Mouse (Mus musculus) heart, embryonic 12.5 days (tissue): Measurements from ENCODE around the gene Teddm1a. TPM values are rescaled to one million over a fixed set of nuclear protein-coding genes. Genes with fewer than 3 reads are reported as not detected.
"Not testable (repeated sequence)": the region's sequence is repeated elsewhere in the genome, so short reads cannot be mapped to it uniquely, and the experiment has no call there.

Experiments
- ATAC-seq: fragments of 200-750 bp; cut with Nextera tagmentation; 2 replicates; pipeline ENCODE4 v1.8.0; 2017; ENCODE audit warnings: moderate TSS enrichment, moderate library complexity; ENCODE audit not compliant: insufficient number of reproducible peaks, low FRiP score
- H3K27ac ChIP-seq: fragments of 300-500 bp; sonication (generic); 2 replicates; pipeline ENCODE4 v1.5.1; 2016; ENCODE audit warnings: mild to moderate bottlenecking, moderate library complexity; ENCODE audit not compliant: poor library complexity, severe bottlenecking
- H3K27me3 ChIP-seq: fragments of 300-500 bp; sonication (generic); replicated peaks from 2 replicates; pipeline ENCODE4 v1.6.1; 2016; ENCODE audit warnings: mild to moderate bottlenecking, moderate library complexity
- H3K36me3 ChIP-seq: fragments of 300-500 bp; sonication (generic); 2 replicates; pipeline ENCODE4 v1.6.1; 2016; ENCODE audit warnings: mild to moderate bottlenecking, moderate library complexity
- H3K4me1 ChIP-seq: fragments of 300-500 bp; sonication (generic); replicated peaks from 2 replicates; pipeline ENCODE4 v1.6.1; 2016; ENCODE audit warnings: mild to moderate bottlenecking
- H3K4me2 ChIP-seq: fragments of 300-500 bp; sonication (generic); 2 replicates; pipeline ENCODE4 v1.6.1; 2016; ENCODE audit warnings: mild to moderate bottlenecking, moderate library complexity
- H3K4me3 ChIP-seq: fragments of 300-500 bp; sonication (generic); 2 replicates; pipeline ENCODE4 v1.5.1; 2016; ENCODE audit warnings: mild to moderate bottlenecking
- H3K9ac ChIP-seq: fragments of 300-500 bp; sonication (generic); 2 replicates; pipeline ENCODE4 v1.6.1; 2016; ENCODE audit warnings: mild to moderate bottlenecking, moderate library complexity
- H3K9me3 ChIP-seq: fragments of 300-500 bp; sonication (generic); replicated peaks from 2 replicates; pipeline ENCODE4 v1.6.1; 2016; ENCODE audit warnings: mild to moderate bottlenecking, moderate library complexity
- WGBS: fragments of 180-500 bp; shearing (Covaris S2); methylation state at CpG from one replicate; pipeline ENCODE4 v1.1.7; 2016; 5-methylcytosine and 5-hydroxymethylcytosine counted together
- polyA plus RNA-seq: library from polyadenylated mRNA; unstranded; fragments of >200 nt; fragmentation: Nextera tagmentation; extraction: Ambion mirVana; gene quantifications from 2 replicates; pipeline ENCODE4 v1.2.1, GENCODE M21; 2016

Gene Teddm1a
- polyA plus RNA-seq, result not detected in 2 replicates

DNA sequence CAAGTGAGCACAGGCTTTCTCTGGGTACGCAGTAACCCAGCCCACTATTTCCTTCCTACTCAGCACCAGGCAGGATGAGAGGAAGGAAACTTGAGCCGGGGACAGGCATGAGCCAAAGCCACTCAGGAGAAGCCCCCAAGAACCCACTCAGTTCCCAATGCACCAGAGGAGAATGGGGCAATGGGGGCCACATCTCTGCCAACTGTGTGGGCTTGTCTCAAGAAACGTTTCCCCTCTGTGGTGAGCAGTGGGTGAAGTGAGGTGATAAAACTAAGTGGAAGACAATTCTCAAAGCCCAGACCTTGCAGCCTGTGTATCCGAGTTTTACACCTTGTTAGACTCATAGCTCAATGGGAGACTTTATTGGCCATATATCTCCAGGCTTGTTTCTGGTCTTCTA lies at the start of gene Teddm1a:
Teddm1a (plus strand) TSS at position 301 of the 400 bp plus-strand sequence.
- H3K4me1 ChIP-seq, result 0 out of 2 replicates have a peak, but pooled peaks cover 5% of the 10 kb centered on the region
- no peak for ATAC-seq
- WGBS, result 56% methylated on average over 4 of the region's 4 CpGs

GRCm38 (mm10) chr1:153842121-153842740 lies 49.3 kb upstream of the Teddm1a start:
- Histone ChIP-seq H3K36me3 (no peaks in the 10 kb centered on the region), H3K4me1 (no peaks in the 10 kb centered on the region), H3K4me3 (no peak overlapping the region), H3K4me2 (no peak overlapping the region), H3K27me3 (no peaks in the 10 kb centered on the region), H3K9ac (no peak overlapping the region), H3K9me3 (no peaks in the 10 kb centered on the region), H3K27ac (no peak overlapping the region)
- ATAC-seq, result no peak
- WGBS, result 81% methylated on average over 11 of the region's 11 CpGs

More for the DNA sequence above, at the start of gene Teddm1a:
- Histone ChIP-seq H3K27me3 (peaks cover 7% of the 10 kb centered on the region), H3K36me3 (no peaks in the 10 kb centered on the region), H3K4me2 (no peak within 1 kb of the TSS), H3K9me3 (no peaks in the 10 kb centered on the region), H3K27ac (no peak within 1 kb of the TSS), H3K4me3 (no peak within 1 kb of the TSS), H3K9ac (no peak within 1 kb of the TSS)

DNA sequence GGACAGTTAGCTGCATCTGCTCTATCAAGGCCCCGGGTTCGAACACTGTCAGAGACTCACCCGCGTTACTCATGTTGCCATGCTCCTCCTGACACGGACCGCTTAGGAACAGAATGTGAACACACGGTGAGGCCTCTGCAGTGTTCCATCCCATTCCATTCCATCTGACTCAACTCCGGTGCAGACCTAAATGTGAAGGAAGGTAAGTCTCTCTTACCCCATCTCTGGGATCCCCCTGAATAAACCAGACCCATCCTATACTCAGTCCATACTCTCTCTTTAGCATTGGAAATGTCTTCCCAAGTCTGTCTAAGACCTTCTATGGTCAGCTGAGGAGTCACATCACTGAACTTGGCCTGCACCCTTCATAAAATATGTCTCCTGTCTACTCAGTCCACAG lies 47.5 kb upstream of the Teddm1a start, which contains the start of gene Rgsl1:
Rgsl1 (minus strand) TSS at position 101 of the 400 bp plus-strand sequence.
- H3K9me3 ChIP-seq, result no peaks in the 10 kb centered on the region

GRCm38 (mm10) chr1:153846420-153846819 lies 45.1 kb upstream of the Teddm1a start:
- Histone ChIP-seq H3K4me3 (no peak overlapping the region), H3K4me1 (no peaks in the 10 kb centered on the region), H3K4me2 (no peak overlapping the region), H3K27ac (no peak overlapping the region), H3K27me3 (0 out of 2 replicates have a peak, but pooled peaks cover 3% of the 10 kb centered on the region), H3K9ac (no peak overlapping the region), H3K36me3 (no peaks in the 10 kb centered on the region), H3K9me3 (no peaks in the 10 kb centered on the region)
- 82% methylated on average over 7 of the region's 7 CpGs for WGBS
- no peak for ATAC-seq

More for the DNA sequence above, 47.5 kb upstream of the Teddm1a start, which contains the start of gene Rgsl1:
- H3K4me2 ChIP-seq, result no peak within 1 kb of the TSS
- 92% methylated on average over 8 of the region's 8 CpGs for WGBS
- ATAC-seq, result no peak
- no peaks in the 10 kb centered on the region for H3K36me3 ChIP-seq
- no peak within 1 kb of the TSS for H3K9ac ChIP-seq
- H3K27ac ChIP-seq, result no peak within 1 kb of the TSS
- H3K4me1 ChIP-seq, result no peaks in the 10 kb centered on the region
- H3K4me3 ChIP-seq, result no peak within 1 kb of the TSS
- H3K27me3 ChIP-seq, result 0 out of 2 replicates have a peak, but pooled peaks cover 3% of the 10 kb centered on the region

DNA sequence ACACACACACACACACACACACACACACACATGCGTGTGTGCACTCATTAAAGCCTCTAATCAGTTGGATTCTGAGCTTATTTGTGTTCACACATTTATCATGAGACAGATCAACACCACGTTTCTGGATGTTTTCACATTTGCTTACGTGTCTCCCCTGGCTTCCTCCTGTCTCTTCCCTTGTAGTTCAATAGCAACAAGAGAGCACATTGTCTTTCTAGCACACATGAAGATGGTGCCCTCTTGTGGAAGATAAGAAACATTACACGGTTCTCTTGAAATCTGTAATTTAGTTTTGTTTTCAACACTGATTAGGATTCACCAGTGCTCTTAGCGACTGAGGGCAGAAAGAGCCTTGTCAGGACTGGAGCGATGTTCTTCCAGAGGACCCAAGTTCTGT lies 44.7 kb upstream of the Teddm1a start:
- Histone ChIP-seq H3K4me1 (no peaks in the 10 kb centered on the region), H3K36me3 (no peaks in the 10 kb centered on the region), H3K9ac (no peak overlapping the region), H3K9me3 (no peaks in the 10 kb centered on the region), H3K4me2 (0 out of 2 replicates have a peak overlapping the region, but pooled peaks have one; percentile 14), H3K4me3 (no peak overlapping the region), H3K27me3 (0 out of 2 replicates have a peak, but pooled peaks cover 3% of the 10 kb centered on the region), H3K27ac (no peak overlapping the region)
- 16% methylated on average over 6 of the region's 6 CpGs for WGBS
- no peak for ATAC-seq

DNA sequence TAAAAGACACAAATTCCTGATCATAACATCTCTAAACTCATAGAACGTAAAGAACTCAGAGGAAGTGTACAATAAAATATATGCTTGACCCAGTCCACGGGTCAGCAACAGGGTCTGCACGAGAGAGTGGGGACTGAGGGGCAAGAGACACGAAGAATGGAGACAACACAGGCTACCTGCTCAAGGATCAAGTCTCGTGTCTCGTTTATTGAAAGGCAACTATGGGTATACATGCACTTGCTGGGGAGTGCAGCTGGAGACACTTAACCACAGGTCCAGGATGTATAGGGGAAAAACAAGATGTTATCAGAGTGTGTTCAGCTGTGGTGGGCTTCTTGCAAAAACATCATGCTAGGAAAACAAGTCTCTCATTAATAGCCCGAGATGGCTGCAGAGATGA lies 38.8 kb upstream of the Teddm1a start:
- not testable (repeated sequence) for H3K4me2 ChIP-seq, H3K4me1 ChIP-seq, ATAC-seq, H3K9ac ChIP-seq, H3K4me3 ChIP-seq, H3K27me3 ChIP-seq, H3K9me3 ChIP-seq, H3K27ac ChIP-seq, H3K36me3 ChIP-seq
- WGBS, result 68% methylated on average over 7 of the region's 7 CpGs

GRCm38 (mm10) chr1:153855946-153856345 lies 35.6 kb upstream of the Teddm1a start:
- Histone ChIP-seq H3K4me1 (no peaks in the 10 kb centered on the region), H3K36me3 (no peaks in the 10 kb centered on the region), H3K9ac (no peak overlapping the region), H3K4me2 (no peak overlapping the region), H3K27me3 (no peaks in the 10 kb centered on the region), H3K27ac (no peak overlapping the region), H3K4me3 (no peak overlapping the region), H3K9me3 (no peaks in the 10 kb centered on the region)
- ATAC-seq, result no peak
- WGBS, result 73% methylated on average over 8 of the region's 8 CpGs

GRCm38 (mm10) chr1:153874045-153874444 lies 17.5 kb upstream of the Teddm1a start, which contains the start of gene Teddm1b:
Gene Teddm1b (plus strand): TSS chr1:153874345.
- 0 out of 2 replicates have a peak, but pooled peaks cover 4% of the 10 kb centered on the region for H3K4me1 ChIP-seq
- no peaks in the 10 kb centered on the region for H3K36me3 ChIP-seq
- H3K9me3 ChIP-seq, result no peaks in the 10 kb centered on the region
- ATAC-seq, result no peak
- H3K4me3 ChIP-seq, result no peak within 1 kb of the TSS
- WGBS, result 75% methylated on average over 6 of the region's 6 CpGs
- no peak within 1 kb of the TSS for H3K9ac ChIP-seq
- no peak within 1 kb of the TSS for H3K27ac ChIP-seq
- no peaks in the 10 kb centered on the region for H3K27me3 ChIP-seq
- H3K4me2 ChIP-seq, result no peak within 1 kb of the TSS

DNA sequence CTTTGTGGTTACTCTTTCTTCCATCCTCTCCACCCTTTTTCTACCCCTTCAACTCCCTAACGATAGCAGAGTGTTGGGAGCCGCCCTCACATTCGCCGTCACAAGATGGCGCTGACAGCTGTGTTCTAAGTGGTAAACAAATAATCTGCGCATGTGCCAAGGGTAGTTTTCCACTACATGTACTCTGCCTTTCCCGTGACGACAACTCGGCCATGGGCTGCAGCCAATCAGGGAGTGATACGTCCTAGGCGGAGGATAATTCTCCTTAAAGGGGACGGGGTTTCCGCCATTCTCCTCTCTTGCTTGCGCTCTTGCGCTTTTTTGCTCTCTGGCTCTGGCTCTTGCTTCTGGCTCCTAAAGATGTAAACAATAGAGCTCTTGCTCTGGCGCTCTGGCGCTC lies 11.2 kb upstream of the Teddm1a start:
- not testable (repeated sequence) for H3K27me3 ChIP-seq, H3K9ac ChIP-seq, H3K27ac ChIP-seq, H3K4me3 ChIP-seq, H3K4me2 ChIP-seq, H3K9me3 ChIP-seq, H3K36me3 ChIP-seq, H3K4me1 ChIP-seq, ATAC-seq
- WGBS, result 89% methylated on average over 17 of the region's 17 CpGs

- ATAC-seq, result no peak
- H3K9ac ChIP-seq, result peak overlapping the region; percentile 37; the same call in 1 of the 2 replicates
Measured at GRCm38 (mm10) chr1:153886024-153886633, 5.4 kb upstream of the Teddm1a start.

GRCm38 (mm10) chr1:153890121-153890520 lies 1.4 kb upstream of the Teddm1a start:
- no peak for ATAC-seq
- Histone ChIP-seq H3K36me3 (no peaks in the 10 kb centered on the region), H3K4me3 (no peak overlapping the region), H3K27ac (no peak overlapping the region), H3K4me2 (no peak overlapping the region), H3K27me3 (peaks cover 7% of the 10 kb centered on the region), H3K9ac (no peak overlapping the region), H3K4me1 (peaks cover 8% of the 10 kb centered on the region; the same call in 1 of the 2 replicates), H3K9me3 (no peaks in the 10 kb centered on the region)
- WGBS, result 91% methylated on average over 10 of the region's 10 CpGs

More at GRCm38 (mm10) chr1:153886024-153886633, 5.4 kb upstream of the Teddm1a start:
- Histone ChIP-seq H3K4me1 (peaks cover 3% of the 10 kb centered on the region; the same call in 1 of the 2 replicates), H3K27me3 (no peaks in the 10 kb centered on the region), H3K27ac (no peak overlapping the region), H3K9me3 (no peaks in the 10 kb centered on the region), H3K4me3 (no peak overlapping the region), H3K36me3 (no peaks in the 10 kb centered on the region), H3K4me2 (no peak overlapping the region)
- WGBS, result 23% methylated on average over 17 of the region's 17 CpGs
